Mouse (Mus musculus) midbrain, embryonic 13.5 days (tissue): Measurements from ENCODE around the gene Igsf9. TPM values are rescaled to one million over a fixed set of nuclear protein-coding genes. Genes with fewer than 3 reads are reported as not detected.
A peak's percentile ranks its signal among the peaks of the same experiment; 100 is the strongest.

Source experiments
- ATAC-seq: fragments of 200-750 bp; cut with Nextera tagmentation; 2 replicates; pipeline ENCODE4 v1.8.0; 2017; ENCODE audit warnings: mild to moderate bottlenecking, moderate TSS enrichment, moderate library complexity
- H3K27ac ChIP-seq: fragments of 300-500 bp; sonication (generic); 2 replicates; pipeline ENCODE4 v1.5.1; 2015; ENCODE audit warnings: inconsistent platforms, mild to moderate bottlenecking, moderate library complexity
- H3K27me3 ChIP-seq: fragments of 300-500 bp; sonication (generic); 2 replicates; pipeline ENCODE4 v1.6.1; 2015; ENCODE audit warnings: mild to moderate bottlenecking, inconsistent platforms
- H3K36me3 ChIP-seq: fragments of 300-500 bp; sonication (generic); 2 replicates; pipeline ENCODE4 v1.6.1; 2015; ENCODE audit warnings: mild to moderate bottlenecking, inconsistent platforms
- H3K4me1 ChIP-seq: fragments of 300-500 bp; sonication (generic); replicated peaks from 2 replicates; pipeline ENCODE4 v1.6.1; 2015; ENCODE audit warnings: inconsistent platforms
- H3K4me2 ChIP-seq: fragments of 300-500 bp; sonication (generic); replicated peaks from 2 replicates; pipeline ENCODE4 v1.6.1; 2015; ENCODE audit warnings: moderate library complexity, mild to moderate bottlenecking, inconsistent platforms
- H3K4me3 ChIP-seq: fragments of 300-500 bp; sonication (generic); replicated peaks from 2 replicates; pipeline ENCODE4 v1.5.1; 2015; ENCODE audit warnings: mild to moderate bottlenecking, inconsistent platforms
- H3K9ac ChIP-seq: fragments of 300-500 bp; sonication (generic); replicated peaks from 2 replicates; pipeline ENCODE4 v1.6.1; 2015; ENCODE audit warnings: mild to moderate bottlenecking, inconsistent platforms
- H3K9me3 ChIP-seq: fragments of 300-500 bp; sonication (generic); 2 replicates; pipeline ENCODE4 v1.6.1; 2016; ENCODE audit warnings: mild to moderate bottlenecking, inconsistent platforms
- WGBS: fragments of 180-500 bp; shearing (Covaris S2); methylation state at CpG from one replicate; pipeline ENCODE4 v1.1.7; 2015; 5-methylcytosine and 5-hydroxymethylcytosine counted together
- polyA plus RNA-seq: library from polyadenylated mRNA; unstranded; fragments of >200 nt; fragmentation: Nextera tagmentation; extraction: Ambion mirVana; gene quantifications from 2 replicates; pipeline ENCODE4 v1.2.1, GENCODE M21; 2015

Igsf9 gene
- polyA plus RNA-seq, 1 experiment from 2014 or later: 94.9 TPM

DNA sequence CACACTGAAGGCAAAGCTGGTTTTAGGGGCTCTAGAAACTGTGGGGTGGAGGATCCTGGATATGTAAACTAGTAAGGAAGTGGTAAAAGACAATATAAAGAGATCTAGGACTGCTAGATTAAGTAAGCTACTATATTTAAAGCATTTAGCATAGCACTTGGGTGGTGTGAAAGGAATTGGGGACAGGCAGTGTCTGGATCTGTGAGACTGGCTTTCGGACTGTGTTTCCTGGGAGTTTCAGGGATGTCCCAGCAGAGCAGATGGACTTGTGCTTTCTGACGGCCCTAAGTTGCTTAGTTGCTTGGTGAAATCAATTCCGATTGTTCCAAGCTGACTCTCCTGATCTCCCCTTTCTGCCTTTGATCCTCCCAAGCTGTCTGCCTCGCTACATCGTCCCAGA lies 5.1 kb downstream of the Igsf9 start:
- peak overlapping the region; percentile 72 for H3K4me3 ChIP-seq
- peak overlapping the region; percentile 97 for H3K4me2 ChIP-seq
- WGBS: 12% methylated on average over 5 of the region's 5 CpGs
- no peak for ATAC-seq
- H3K27ac ChIP-seq: peak overlapping the region; percentile 69; the same call in 1 of the 2 replicates
- peak overlapping the region; percentile 61 for H3K9ac ChIP-seq
- H3K4me1 ChIP-seq: peaks cover 71% of the 10 kb centered on the region
- peaks cover 36% of the 10 kb centered on the region for H3K36me3 ChIP-seq
- no peaks in the 10 kb centered on the region for H3K9me3 ChIP-seq
- no peaks in the 10 kb centered on the region for H3K27me3 ChIP-seq

DNA sequence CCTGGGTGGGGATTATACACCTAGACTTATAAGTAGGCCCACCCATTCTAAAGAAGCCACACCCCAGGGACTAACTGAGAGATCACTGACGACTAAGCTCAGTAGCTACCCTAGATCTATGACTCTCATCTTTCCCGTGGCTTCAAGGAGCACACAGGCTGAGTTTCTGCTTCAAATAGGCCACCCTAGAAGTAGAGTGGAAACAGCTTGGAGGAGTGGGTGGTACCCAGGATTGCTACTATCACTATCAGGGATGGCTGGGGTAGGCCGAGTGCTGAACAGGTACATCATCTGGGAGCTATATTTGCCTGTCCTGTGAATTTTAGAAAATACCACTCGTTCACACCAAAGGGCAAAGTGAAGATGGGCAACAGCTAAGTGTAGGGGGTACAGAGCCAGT lies 6.3 kb downstream of the Igsf9 start:
- Histone ChIP-seq H3K27ac (no peak overlapping the region), H3K36me3 (peaks cover 47% of the 10 kb centered on the region), H3K9ac (peak overlapping the region; percentile 61; the same call in 1 of the 2 replicates), H3K9me3 (no peaks in the 10 kb centered on the region), H3K27me3 (no peaks in the 10 kb centered on the region), H3K4me1 (peaks cover 69% of the 10 kb centered on the region), H3K4me2 (peak overlapping the region; percentile 97; the same call in 1 of the 2 replicates), H3K4me3 (no peak overlapping the region)
- WGBS: 83% methylated on average over 4 of the region's 4 CpGs
- no peak for ATAC-seq

DNA sequence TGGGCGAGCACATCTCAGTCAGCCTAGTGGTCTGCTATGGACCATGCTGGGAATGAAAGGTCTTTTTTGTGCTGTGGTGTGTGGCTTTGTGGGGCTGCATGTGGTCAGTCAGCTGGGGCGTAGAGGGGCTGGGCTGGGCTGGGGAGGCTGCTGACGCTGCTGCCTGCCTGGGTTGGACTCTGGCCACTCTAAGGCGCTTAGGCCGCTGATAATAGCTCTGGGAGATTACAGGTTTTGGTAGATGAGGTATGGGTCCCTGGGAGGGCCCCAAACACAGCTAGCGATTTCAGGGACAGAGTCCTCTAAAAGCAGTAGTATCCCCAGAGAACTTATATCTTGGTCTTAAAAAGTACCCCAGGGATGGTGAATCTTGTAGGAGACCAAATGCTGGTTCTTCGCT lies 7.2 kb downstream of the Igsf9 start:
- Histone ChIP-seq H3K9ac (0 out of 2 replicates have a peak overlapping the region, but pooled peaks have one; percentile 12), H3K4me2 (no peak overlapping the region), H3K36me3 (peaks cover 57% of the 10 kb centered on the region), H3K27ac (no peak overlapping the region), H3K4me1 (peaks cover 59% of the 10 kb centered on the region), H3K4me3 (no peak overlapping the region), H3K9me3 (no peaks in the 10 kb centered on the region), H3K27me3 (no peaks in the 10 kb centered on the region)
- 76% methylated on average over 7 of the region's 7 CpGs for WGBS
- no peak for ATAC-seq

DNA sequence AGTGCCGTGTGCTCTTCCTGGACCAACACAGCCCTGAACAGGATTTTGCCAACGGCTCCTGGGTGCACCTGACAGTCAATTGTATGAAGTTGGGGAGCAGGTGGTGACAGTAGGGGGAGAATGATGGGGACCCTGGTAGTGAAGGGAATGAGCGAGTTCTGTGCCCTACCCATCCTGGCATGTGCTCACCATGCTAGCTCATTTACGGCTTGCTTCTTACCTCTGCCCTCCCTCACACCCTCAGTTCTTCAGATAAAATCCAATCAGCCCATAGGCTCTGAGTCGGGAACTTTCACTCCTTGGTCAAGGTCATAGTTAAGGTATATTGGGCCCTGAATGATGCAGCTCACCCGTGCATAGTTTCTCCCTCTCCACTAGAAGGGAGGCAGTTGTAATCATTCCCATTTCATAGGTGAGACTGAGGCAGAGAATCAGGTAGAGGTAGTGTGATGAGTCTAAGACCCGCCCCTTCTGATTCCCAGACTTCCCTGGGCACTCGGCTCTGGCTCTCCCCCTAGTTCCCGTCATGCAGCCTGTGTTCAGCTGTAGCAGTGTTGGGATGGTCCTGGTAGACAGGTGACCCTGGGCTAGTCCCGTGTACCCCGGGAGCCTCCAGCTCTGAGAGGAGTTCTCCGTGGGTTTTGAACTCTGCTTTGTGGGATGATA lies 8.1 kb downstream of the Igsf9 start:
- H3K4me2 ChIP-seq: peak overlapping the region; percentile 36
- peak overlapping the region; percentile 39; the same call in 1 of the 2 replicates for H3K9ac ChIP-seq
- H3K4me1 ChIP-seq: peaks cover 50% of the 10 kb centered on the region
- ATAC-seq: peak; percentile 28
- H3K9me3 ChIP-seq: no peaks in the 10 kb centered on the region
- WGBS: 68% methylated on average over 12 of the region's 12 CpGs
- H3K36me3 ChIP-seq: peaks cover 66% of the 10 kb centered on the region
- peak overlapping the region; percentile 20; the same call in 1 of the 2 replicates for H3K4me3 ChIP-seq
- no peaks in the 10 kb centered on the region for H3K27me3 ChIP-seq
- 0 out of 2 replicates have a peak overlapping the region, but pooled peaks have one; percentile 14 for H3K27ac ChIP-seq

DNA sequence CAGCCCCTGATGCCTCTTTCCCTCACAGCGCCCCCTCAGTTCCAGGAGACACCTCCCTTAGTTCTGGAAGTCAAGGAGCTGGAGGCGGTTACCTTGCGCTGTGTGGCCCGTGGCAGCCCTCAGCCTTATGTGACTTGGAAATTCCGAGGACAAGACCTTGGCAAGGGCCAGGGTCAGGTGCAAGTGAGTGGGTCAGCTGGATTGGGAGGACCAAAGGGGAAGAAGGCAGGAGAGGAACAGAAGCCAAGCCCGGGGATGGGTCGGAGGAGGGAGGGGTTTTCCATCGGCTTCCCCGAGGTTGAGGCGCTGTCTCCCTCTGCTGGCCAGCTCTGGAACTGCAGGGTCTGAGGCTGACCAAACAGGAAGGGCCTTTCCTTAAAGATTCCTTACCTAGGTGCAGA lies 8.7 kb downstream of the Igsf9 start:
- Histone ChIP-seq H3K4me1 (peaks cover 45% of the 10 kb centered on the region), H3K4me3 (peak overlapping the region; percentile 20), H3K27ac (peak overlapping the region; percentile 14; the same call in 1 of the 2 replicates), H3K4me2 (peak overlapping the region; percentile 36), H3K9me3 (no peaks in the 10 kb centered on the region), H3K9ac (peak overlapping the region; percentile 39; the same call in 1 of the 2 replicates), H3K36me3 (peaks cover 71% of the 10 kb centered on the region), H3K27me3 (no peaks in the 10 kb centered on the region)
- ATAC-seq: peak; percentile 40
- 10% methylated on average over 10 of the region's 10 CpGs for WGBS

DNA sequence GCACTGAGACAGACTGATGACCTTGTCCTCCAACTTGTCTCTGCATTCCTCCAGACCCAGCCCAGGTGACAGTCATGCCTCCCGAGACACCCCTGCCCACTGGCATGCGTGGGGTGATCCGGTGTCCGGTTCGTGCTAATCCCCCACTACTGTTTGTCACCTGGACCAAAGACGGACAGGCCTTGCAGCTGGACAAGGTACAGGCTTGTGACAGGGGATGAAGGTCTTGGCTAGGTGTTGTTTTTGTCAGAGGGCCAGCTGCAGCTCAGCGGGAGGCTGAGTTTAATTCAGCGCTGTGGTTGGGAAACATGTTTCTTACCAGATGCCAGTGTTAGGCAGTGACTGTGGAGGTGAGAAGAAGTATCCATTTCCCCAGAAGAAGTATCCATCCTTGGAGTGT lies 10.5 kb downstream of the Igsf9 start:
- Histone ChIP-seq H3K27ac (no peak overlapping the region), H3K4me1 (peaks cover 27% of the 10 kb centered on the region), H3K36me3 (peaks cover 89% of the 10 kb centered on the region), H3K4me2 (no peak overlapping the region), H3K4me3 (no peak overlapping the region), H3K9ac (no peak overlapping the region), H3K9me3 (no peaks in the 10 kb centered on the region), H3K27me3 (0 out of 2 replicates have a peak, but pooled peaks cover under 1% of the 10 kb centered on the region)
- ATAC-seq: no peak
- 96% methylated on average over 8 of the region's 8 CpGs for WGBS

DNA sequence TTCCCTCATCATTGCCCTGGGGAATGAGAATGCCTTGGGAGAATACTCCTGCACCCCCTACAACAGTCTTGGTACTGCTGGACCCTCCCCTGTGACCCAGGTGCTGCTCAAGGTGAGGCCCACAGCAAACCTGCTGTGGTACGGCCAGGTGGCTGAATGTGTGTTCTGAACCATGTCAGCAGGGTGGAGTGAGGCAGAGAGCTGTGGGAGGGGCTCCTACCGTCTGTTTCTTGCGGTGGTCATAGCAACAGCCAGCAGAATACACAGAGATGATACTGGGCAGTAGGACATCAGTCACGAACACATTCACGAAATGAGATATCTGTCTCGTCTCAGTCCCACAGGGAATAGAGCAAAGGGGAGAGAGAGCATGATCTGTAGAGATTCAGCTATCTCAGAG lies 11.9 kb downstream of the Igsf9 start:
- WGBS: 65% methylated on average over 6 of the region's 6 CpGs
- no peak for ATAC-seq
- Histone ChIP-seq H3K4me2 (no peak overlapping the region), H3K4me3 (no peak overlapping the region), H3K27me3 (peaks cover 15% of the 10 kb centered on the region), H3K4me1 (peaks cover 12% of the 10 kb centered on the region), H3K27ac (no peak overlapping the region), H3K36me3 (peaks cover 90% of the 10 kb centered on the region), H3K9ac (no peak overlapping the region), H3K9me3 (no peaks in the 10 kb centered on the region)

DNA sequence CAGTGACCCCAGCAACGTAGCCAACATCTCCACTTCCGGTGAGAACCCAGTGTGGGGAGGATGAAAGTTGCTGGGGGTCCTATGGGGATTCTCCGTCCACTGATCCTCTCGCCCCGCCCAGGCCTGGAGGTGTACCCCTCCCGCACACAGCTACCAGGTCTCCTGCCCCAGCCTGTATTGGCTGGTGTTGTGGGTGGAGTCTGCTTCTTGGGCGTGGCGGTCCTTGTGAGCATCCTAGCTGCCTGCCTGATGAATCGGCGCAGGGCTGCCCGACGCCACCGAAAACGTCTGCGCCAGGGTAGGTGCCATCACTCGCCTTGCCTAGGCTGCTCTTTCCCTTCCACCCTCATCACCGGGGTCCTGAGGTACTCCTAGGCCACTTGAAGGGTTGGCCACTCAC lies 14.4 kb downstream of the Igsf9 start:
- ATAC-seq: no peak
- H3K36me3 ChIP-seq: peaks cover 75% of the 10 kb centered on the region
- 83% methylated on average over 17 of the region's 17 CpGs for WGBS

DNA sequence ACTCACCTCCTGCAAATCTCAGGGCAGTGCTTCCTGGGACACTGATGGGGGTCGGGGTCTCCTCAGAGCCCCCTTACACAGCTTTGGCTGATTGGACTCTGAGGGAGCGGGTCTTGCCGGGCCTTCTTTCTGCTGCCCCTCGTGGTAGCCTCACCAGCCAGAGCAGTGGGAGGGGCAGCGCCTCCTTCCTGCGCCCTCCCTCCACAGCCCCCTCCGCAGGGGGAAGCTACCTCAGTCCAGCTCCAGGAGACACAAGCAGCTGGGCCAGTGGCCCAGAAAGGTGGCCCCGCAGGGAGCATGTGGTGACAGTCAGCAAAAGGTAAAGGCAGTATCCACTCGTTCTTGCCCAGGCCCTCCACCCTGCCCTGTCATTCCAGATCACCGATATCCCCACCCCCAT lies 15.8 kb downstream of the Igsf9 start:
- 85% methylated on average over 10 of the region's 10 CpGs for WGBS
- peaks cover 30% of the 10 kb centered on the region for H3K4me1 ChIP-seq
- H3K4me3 ChIP-seq: no peak overlapping the region
- no peak for ATAC-seq
- H3K9me3 ChIP-seq: no peaks in the 10 kb centered on the region
- H3K4me2 ChIP-seq: no peak overlapping the region
- peaks cover 54% of the 10 kb centered on the region for H3K27me3 ChIP-seq
- no peak overlapping the region for H3K27ac ChIP-seq
- H3K9ac ChIP-seq: no peak overlapping the region
- H3K36me3 ChIP-seq: peaks cover 61% of the 10 kb centered on the region

More for the DNA sequence above, 14.4 kb downstream of the Igsf9 start:
- peaks cover 17% of the 10 kb centered on the region for H3K4me1 ChIP-seq
- no peak overlapping the region for H3K27ac ChIP-seq
- H3K9me3 ChIP-seq: no peaks in the 10 kb centered on the region
- H3K4me2 ChIP-seq: no peak overlapping the region
- peaks cover 40% of the 10 kb centered on the region for H3K27me3 ChIP-seq
- no peak overlapping the region for H3K4me3 ChIP-seq
- no peak overlapping the region for H3K9ac ChIP-seq

DNA sequence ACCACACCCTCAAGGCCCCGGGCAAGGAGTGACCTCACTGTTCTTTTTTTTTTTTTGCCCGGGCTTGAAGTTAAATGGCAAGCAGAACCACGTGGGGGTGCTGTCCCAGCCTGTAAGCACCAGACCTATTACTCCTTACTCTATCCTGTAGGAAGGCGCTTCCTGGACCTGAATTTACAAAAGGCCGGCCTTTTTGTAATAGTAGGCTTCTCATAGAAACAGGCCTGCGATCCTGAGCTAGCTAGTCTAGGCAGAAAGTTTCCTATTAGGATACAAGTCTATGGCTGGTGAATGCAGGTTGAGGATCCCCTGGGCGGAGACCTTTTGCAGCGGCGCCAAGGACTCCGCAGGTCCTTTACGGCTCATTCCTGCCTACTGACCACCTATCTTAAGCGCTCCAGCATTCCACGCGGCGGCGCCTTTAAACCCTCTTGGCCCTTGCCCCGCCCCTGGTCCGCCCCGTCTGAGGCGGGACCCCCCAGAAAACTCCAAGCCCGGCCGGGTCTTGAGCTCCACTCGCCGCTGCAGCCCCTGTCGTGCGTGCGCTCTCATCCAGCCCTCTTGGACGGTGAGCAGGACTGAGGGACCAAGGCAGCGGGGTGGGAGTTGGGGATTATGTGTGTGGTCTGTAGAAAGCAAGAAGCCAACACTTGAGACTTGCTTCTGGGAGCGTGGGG lies 18.3 kb downstream of the Igsf9 start, which contains the start of gene Tagln2:
TSS of gene Tagln2 (plus strand) at position 283 of the 677 bp plus-strand sequence.
- Histone ChIP-seq H3K9ac (peak within 1 kb of the TSS; percentile 49), H3K4me3 (peak within 1 kb of the TSS; percentile 37), H3K9me3 (no peaks in the 10 kb centered on the region), H3K27me3 (peaks cover 61% of the 10 kb centered on the region), H3K4me1 (peaks cover 53% of the 10 kb centered on the region), H3K4me2 (peak within 1 kb of the TSS; percentile 57), H3K27ac (peak within 1 kb of the TSS; percentile 39; the same call in 1 of the 2 replicates), H3K36me3 (peaks cover 37% of the 10 kb centered on the region)
- WGBS: under 1% methylated on average over 30 of the region's 30 CpGs
- ATAC-seq: peak; percentile 46

DNA sequence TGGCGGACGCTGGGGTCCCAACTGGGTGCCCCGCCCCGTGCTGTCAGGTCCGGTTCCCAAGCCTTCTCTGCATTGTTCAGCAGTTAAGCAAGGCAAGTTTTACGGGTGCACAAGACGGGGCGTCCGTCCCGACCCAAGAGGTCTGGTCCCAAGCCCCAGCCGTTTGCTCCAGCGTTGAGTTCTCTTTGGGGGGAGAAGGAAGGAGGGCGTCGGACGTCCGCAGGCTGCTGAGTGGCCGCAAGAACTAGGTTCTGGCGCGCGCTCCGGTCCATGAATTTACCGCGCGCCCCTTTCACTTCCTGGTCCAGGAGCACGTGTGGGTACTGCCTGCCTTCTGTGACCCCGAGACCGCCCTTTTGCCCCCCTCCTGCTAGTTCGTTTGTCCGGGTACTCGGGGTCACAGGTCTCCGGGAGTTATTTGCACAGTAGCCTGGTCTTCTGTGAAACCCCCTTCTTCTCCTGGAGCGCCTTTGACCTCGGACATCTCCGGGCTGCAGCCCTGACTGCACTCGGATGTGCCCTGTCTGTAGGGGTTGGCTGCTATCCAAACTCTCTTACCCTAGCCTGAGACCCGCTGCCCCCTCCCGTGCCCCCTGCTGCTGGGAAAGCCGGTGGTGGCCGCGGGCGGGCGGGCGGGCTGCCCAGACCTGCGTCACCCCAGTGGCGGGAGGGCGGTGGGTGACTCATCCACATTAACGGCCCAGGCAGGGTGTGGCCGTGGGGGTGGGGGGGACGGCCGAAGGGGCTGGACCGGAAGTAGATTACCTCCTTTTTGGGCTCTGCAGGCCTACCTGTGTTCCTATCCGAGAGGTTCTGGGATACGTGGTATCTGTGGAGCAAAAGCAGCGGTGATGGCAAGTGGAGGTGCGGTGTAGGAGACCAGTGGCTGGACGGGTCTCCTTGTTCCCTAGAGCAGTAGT lies 19.1 kb downstream of the Igsf9 start:
- ATAC-seq: 0 out of 2 replicates have a peak, but pooled peaks have one; percentile 2
- 2% methylated on average over 56 of the region's 56 CpGs for WGBS
- peaks cover 29% of the 10 kb centered on the region for H3K36me3 ChIP-seq
- H3K4me3 ChIP-seq: peak overlapping the region; percentile 37
- H3K4me1 ChIP-seq: peaks cover 54% of the 10 kb centered on the region
- H3K9ac ChIP-seq: peak overlapping the region; percentile 49
- H3K9me3 ChIP-seq: no peaks in the 10 kb centered on the region
- H3K27me3 ChIP-seq: peaks cover 66% of the 10 kb centered on the region
- H3K27ac ChIP-seq: peak overlapping the region; percentile 39; the same call in 1 of the 2 replicates
- peak overlapping the region; percentile 57 for H3K4me2 ChIP-seq
